Mouse (Mus musculus): ENCODE data around the gene Ireb2. TPM values are rescaled to one million over a fixed set of nuclear protein-coding genes. Genes with fewer than 3 reads are reported as not detected.

The Ireb2 gene
- 16.0 and 18.0 TPM in 2 replicates for polyA plus RNA-seq (2015; fragmentation: Nextera tagmentation; extraction: Ambion mirVana)

GRCm38 (mm10) chr9:54863363-54864281 is at the start of gene Ireb2:
Gene Ireb2, plus strand, starts transcription at chr9:54863789.

GRCm38 (mm10) chr9:54917010-54917677 is 53.6 kb downstream of the Ireb2 start, which contains the start of gene Hykk:
Gene Hykk, plus strand, starts transcription at chr9:54917283.

DNA sequence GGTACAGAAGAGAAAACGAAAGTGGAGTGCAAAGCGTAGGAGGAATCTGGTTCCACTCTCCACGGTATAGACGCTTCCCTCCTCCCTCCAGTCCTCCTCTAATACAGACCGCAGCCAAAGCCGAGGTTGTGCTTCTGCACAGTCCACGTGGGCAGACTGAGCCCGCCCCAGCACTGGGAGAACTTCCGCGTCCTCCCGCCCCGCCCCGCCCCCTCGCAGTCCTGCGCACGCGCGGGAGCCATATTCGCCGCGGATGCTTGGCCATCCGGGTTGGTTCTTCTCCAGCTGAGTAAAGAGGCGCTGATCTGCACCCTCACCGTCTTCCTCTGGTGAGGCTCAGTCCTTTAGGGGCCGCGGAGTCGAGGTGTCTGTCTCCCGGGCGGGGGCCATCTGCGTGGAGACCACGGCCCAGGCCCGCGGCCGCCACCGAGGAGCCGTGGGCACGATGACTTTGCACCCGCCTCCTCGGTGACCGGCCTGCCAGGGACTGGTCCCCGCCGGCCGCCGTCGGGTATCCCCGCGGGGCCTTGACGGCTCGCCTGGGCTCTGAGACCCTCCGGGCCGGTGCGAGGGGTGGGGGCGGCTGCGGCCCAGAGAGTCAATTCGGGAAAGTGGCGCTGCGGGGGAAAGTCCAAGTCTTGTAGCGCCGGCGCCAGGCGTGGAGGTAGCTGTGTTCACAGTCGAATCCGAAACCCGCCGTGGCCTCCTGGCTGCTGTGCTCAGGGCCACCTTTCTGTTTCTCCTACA is 87.2 kb downstream of the Ireb2 start, which contains the start of the genes Psma4 and AY074887:
TSS of gene Psma4 (plus strand) at position 216 of the 747 bp plus-strand sequence.
TSS of gene AY074887 (minus strand) at position 424 of the 747 bp plus-strand sequence.

Other genes with a start within 250 kb of the Ireb2 start
- gene Acsbg1, start 201.9 kb upstream of the Ireb2 start, polyA plus RNA-seq (2015; fragmentation: Nextera tagmentation; extraction: Ambion mirVana), result 116 and 335 TPM in 2 replicates
- 7.2 and 13.1 TPM in 2 replicates for gene Dnaja4, start 164.9 kb upstream of the Ireb2 start, polyA plus RNA-seq (2015; fragmentation: Nextera tagmentation; extraction: Ambion mirVana)
- gene Wdr61, start 129.3 kb upstream of the Ireb2 start, polyA plus RNA-seq (2015; fragmentation: Nextera tagmentation; extraction: Ambion mirVana), result 163 and 166 TPM in 2 replicates
- gene Crabp1, start 99.0 kb upstream of the Ireb2 start, polyA plus RNA-seq (2015; fragmentation: Nextera tagmentation; extraction: Ambion mirVana), result 6.6 and 8.8 TPM in 2 replicates
- gene Hykk, start 53.5 kb downstream of the Ireb2 start, polyA plus RNA-seq (2015; fragmentation: Nextera tagmentation; extraction: Ambion mirVana), result 2.0 and 2.2 TPM in 2 replicates
- gene Psma4, start 87.0 kb downstream of the Ireb2 start, polyA plus RNA-seq (2015; fragmentation: Nextera tagmentation; extraction: Ambion mirVana), result 334 and 356 TPM in 2 replicates
- gene AY074887, start 87.2 kb downstream of the Ireb2 start, polyA plus RNA-seq (2015; fragmentation: Nextera tagmentation; extraction: Ambion mirVana), result 0.79 and 1.4 TPM in 2 replicates
- gene Chrna5, start 117.1 kb downstream of the Ireb2 start, polyA plus RNA-seq (2015; fragmentation: Nextera tagmentation; extraction: Ambion mirVana), result 2.6 and 9.2 TPM in 2 replicates
- 14.0 and 30.8 TPM in 2 replicates for gene Chrna3, start 162.8 kb downstream of the Ireb2 start, polyA plus RNA-seq (2015; fragmentation: Nextera tagmentation; extraction: Ambion mirVana)
- gene Chrnb4, start 185.0 kb downstream of the Ireb2 start, polyA plus RNA-seq (2015; fragmentation: Nextera tagmentation; extraction: Ambion mirVana), result 5.4 and 15.8 TPM in 2 replicates